Mouse (Mus musculus): ENCODE measurements around the gene Ciao2a. TPM values are rescaled to one million over a fixed set of nuclear protein-coding genes. Genes with fewer than 3 reads are reported as not detected.

Gene Ciao2a
- total RNA-seq (2021), result 10 to 100 TPM; 28.7 to 33.7 TPM
- long read RNA-seq, experiment 1, transcript Ciao2a-201 (5 exons, 1,240 nt), result major isoform, 29 of 36 reads
- long read RNA-seq, experiment 1, partial matches to known transcripts, result 0 of 36 reads
- long read RNA-seq, experiment 1, other reads (novel, unspliced or antisense), result 7 of 36 reads
- long read RNA-seq, experiment 2, transcript Ciao2a-201 (5 exons, 1,240 nt), result major isoform, 29 of 31 reads
- long read RNA-seq, experiment 2, partial matches to known transcripts, result 0 of 31 reads
- long read RNA-seq, experiment 2, other reads (novel, unspliced or antisense), result 2 of 31 reads

DNA sequence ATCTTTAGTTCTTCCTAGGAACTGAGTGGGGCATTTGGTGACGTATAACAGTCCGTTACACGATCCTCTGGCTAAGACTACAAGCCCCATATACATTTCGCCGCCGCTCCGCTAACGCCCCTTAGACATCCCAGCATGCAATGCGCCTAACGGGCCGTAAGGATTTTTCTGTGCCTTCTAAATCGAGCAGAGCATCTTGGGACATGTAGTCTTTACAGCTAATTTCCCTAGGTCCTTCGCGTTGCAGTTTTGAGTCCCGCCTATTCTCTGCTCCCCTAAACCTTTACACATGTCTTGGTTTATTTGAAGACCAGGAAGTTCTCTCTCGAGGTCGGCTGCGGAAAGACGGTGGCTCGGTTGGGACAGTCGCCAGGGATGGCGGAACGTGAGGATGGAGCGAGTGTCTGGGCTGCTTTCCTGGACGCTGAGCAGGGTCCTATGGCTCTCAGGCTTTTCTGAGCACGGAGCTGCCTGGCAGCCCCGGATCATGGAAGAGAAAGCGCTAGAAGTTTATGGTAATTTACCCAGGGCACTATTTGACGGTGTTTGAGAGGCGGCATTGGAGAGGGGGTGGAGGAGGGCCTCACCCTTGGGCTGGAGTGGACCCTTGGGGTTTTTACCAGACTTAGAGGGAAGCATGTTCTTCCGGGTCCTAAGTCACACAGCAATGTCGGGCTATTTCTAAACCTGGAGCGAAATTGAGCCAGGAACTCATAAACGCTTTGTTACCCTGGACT lies at the start of gene Ciao2a, which contains the start of gene Snx1:
Gene Ciao2a, plus strand, starts transcription at position 156 of the 737 bp plus-strand sequence.
Gene Snx1, minus strand, starts transcription at position 132 of the 737 bp plus-strand sequence.
- DNase-seq (ENCODE audit: low spot score in 2 of 2), result peak; percentile 94 to 95

DNA sequence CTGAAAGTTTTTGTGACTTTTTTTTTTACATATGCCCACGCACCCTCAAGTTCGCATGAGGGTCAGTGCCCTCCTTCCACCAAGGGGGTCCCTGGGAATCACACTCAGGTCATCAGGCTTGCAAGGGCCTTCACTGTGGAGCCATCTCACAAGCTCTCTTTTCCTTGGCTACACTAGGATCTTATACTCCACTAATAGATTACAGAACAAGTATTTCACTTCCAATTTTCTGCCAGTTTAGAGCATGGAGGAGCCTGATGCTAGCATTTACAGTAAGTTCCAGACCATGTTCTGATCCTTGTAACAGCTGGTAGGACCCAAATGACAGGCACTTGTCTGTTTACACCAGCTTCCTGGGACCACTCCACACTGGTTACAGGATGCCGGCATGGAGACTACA lies 48.3 kb upstream of the Ciao2a start:
- no peak for DNase-seq (ENCODE audit: low spot score in 2 of 2)

DNA sequence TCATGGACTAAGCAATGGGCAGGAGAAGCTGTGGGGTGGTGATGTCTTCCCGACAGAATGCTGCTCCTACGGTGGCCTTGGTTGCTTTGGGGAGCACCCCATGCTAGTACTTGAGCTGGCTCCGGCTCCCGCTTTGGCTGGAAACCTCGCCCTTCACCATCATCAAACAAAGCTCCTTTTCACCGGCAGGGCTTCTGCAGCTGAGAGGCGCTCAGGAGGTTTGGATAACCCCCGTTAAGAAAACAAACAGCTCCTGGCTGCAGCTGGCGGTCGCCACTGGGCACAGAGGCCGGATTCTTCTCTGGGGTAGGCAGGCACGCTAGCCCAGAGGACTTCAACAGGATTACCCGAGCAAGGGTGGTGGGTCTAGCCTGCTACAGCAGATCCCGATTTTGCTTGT lies 47.9 kb upstream of the Ciao2a start:
- DNase-seq (ENCODE audit: low spot score in 2 of 2), result no peak

DNA sequence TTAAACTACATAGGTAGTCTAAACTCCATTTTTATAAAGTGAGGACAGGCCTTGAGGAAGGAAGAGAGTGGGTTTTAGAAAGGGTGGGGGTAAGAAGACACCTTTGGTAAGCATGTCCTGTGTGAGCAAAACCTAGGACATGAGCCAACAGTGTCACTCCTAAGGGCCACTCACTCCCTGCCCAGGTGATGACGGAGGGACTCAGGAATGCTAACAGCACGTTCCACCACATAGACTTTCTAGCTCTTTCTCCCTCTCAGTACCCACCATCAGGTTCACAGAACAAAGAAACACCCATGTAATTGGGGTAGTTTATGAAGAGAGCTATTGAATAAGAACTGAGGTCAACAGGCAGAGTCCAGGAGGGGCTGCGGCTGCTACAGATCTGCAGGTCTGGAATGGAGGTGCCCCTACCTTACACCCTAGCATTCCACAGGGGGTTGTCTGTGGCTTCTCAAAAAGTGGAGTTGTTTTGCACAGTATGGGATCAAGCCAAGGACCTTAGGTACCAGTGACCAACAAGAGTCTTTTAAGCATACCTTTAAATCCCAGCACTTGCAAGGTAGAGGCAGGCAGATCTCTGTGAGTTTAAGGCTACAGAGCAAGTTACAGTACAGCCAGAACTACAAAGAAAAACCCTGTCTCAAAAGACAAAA lies 45.5 kb upstream of the Ciao2a start:
- no peak for DNase-seq (ENCODE audit: low spot score in 2 of 2)

DNA sequence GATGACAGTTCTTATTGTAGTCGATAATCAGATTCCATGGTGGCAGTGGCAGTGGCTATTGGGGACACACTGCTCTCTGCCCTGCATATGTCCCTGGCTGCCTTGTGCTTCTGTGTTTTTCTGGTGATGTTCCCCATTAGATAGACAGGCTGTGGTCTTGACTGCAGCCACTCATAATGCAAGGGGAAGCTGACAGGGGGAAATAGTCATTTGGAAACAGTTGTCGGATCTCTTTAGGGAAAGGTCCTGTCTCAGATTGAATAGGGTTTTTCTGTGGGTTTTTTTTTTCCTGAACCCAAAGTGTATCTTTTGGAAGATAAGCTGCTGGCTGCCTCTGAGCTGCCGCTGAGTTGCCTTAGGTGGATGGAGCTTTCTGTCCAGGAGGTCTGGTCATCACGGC lies 44.4 kb upstream of the Ciao2a start:
- no peak for DNase-seq (ENCODE audit: low spot score in 2 of 2)

DNA sequence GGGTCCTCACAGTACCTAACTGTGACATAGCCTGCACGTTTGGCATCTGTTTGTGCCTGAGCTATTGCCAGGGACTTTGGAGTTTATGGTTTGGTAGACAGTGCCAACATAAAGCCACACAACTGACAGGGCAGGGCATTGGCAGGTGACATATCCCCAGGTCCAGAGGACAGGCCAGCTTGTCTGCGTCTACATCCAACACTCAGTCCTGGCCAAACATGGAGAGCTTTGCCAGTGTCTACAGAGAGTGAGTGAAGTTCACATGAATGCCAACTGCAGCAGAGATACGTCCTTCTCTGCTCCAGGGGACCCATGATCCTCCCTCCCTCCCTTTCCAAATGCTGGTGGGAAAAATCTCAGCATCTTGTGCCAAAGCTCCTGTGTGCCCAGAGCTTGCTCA lies 42.2 kb upstream of the Ciao2a start:
- no peak for DNase-seq (ENCODE audit: low spot score in 2 of 2)

DNA sequence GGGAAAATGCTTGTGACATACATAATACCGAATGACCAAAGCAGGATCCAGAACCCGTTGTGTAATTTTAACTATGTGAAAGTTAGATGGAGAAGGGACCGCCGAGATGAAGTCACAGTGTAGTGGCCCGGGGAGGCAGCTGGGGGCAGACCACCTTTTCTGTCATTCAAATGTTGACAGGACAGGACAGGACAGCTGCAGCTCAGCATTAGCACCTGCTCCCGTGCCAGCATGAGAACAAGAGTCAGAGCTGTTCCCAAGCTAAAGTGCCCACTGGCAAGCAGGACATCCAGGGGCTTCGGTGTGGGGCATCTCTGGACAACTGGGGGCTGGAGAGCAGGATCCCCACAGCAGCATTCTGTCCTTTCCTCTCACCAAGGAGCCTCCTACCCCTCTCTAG lies 39.3 kb upstream of the Ciao2a start:
- DNase-seq (ENCODE audit: low spot score in 2 of 2), result no peak

DNA sequence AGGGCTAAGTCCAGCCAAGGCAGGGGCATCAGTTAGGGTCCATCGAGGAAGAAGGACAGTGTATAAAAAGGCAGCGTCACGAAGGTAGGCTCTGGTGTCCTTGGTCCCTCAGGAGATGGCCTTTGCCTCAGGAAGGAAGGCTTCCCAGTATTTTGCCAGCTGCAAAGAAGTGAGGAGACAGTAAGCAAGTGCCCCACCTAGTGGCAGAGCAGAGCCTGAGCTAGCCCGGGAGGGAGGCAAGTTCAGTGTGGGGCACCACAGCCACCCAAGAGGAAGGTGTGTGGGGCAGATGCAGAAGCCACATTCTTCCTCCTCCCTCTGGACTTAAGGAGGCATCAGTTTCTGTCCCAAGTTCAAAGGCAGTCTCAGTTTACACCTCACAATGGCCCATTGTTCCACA lies 38.0 kb upstream of the Ciao2a start:
- DNase-seq (ENCODE audit: low spot score in 2 of 2), result peak; percentile 47 to 72

DNA sequence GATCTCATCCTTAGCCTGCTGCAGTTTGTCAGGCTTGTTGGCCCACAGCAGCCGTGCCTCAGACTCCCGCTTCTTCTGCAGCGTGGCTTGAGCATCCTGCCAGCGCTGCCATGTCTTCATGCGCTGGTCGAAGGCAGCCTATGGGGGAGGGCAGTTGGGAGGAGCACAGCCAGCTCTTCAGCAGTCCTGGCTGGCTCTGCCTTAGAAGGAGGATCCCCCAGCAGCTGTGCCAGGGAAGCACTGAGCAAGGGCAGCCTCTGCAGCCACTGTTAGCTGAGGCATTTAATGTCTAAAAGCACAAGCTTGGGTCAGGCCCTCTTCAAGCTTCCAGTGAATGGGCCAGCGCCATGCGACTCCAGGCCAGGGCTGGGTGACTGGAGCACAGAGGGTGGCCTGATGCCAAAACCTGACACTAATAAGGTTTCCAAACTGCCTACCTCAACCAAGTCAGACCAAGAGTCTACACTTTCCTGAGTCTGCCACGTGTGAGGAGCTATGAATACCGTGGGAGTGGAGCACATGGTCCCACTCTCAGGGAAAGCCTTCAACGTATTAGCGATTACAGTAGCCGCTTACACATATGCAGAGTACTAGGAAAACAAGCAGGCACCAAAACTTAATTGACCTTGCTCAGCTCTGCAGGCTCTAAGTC lies 35.7 kb upstream of the Ciao2a start:
- no peak for DNase-seq (ENCODE audit: low spot score in 2 of 2)

DNA sequence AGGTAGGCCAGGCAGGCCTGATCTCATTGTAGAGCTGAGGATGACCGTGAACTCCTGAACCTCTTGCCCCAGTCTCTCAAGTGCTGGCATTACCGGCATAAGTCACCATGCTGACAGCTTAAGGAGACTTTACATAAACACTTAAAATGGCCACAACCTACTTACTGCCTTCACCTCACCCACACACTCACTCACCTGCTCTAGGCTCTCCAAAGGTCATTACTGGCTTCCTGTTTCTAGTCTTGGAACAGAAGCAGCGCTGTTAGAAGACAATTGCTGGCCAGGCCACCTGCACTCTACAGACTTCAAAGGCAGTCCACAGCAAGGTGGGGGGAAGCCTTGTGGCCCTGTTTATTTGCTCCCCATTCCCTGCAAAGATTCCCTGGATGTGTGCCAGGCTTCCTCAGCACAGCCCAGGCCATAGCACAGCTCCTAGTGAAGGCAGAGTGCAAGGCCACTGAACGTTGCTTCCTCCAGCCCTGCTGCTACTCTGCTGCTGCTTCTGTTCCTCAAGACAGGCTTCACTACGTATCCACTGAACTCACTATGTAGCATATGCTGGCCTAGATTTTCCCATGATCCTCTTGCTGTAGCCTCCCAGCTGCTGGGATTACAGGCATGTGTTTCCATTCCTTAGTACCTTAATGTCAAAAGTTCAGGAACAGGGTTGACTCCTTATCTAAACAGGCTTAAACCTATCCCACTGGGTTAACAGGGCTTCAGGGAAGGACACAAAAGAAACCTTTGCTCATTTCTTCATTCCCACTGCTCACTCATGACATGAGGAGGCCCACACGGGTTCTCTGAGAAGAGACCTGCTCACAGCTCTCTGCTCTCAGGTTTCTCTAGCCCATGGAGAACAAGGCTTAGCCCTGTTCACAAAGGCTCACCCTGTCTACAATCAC lies 34.8 kb upstream of the Ciao2a start:
- no peak for DNase-seq (ENCODE audit: low spot score in 2 of 2)

DNA sequence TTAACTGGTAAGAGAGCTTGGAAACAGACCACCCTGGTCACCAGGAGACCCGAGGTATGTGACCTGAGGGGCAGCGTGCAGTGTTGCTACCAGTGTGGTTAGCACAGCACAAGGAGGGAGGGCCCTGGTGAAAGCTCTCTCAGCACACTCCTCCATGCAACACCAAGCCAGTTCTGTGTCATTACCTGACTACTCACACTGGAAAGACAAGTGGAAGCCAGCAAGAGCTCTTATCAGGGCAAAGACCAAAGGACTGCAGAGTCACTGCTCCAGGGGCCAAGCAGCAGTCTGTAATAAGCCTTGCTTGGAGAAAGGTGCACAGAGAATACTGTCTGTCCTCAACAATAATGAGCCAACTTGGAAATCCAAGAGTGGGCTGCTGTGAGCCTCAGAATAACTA lies 33.7 kb upstream of the Ciao2a start:
- DNase-seq (ENCODE audit: low spot score in 2 of 2), result no peak

DNA sequence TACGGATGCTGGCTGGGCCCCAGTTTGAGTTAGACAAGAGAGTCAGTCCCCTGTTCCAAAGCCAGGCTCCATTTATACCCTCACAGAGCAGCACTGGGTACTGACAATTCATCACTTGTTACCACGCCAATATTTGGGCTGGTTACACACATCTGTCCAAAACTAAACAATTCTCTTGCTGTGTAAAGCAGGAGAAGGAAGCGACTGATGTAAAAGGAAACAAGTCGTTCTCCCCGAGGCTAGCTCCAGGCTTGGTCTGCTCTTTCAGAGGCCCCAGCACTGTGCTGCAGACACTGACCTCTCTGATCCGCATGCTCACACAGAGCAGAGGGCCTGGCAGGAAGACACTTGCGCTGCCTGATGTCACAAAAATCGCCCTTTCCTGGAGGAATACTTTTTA lies 24.8 kb upstream of the Ciao2a start:
- DNase-seq (ENCODE audit: low spot score in 2 of 2), result no peak

DNA sequence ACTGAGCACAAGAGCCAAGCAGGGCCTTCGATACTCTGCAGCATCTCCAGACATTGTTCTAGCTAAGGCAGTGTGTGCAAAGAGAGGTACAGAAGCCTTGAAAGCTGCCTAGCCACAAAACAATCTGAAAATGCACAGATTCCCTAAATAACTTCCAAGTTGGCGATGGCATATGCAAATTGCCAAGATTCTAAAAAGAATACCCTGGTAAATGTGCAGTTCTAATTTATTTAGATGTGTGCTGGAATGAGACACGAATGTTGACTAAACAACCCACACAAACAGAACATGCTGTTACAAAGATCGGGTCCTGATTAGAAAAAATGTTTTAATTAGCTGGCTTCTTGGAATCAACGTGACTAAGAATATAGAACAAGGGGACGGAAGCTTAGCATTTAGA lies 23.7 kb upstream of the Ciao2a start:
- no peak for DNase-seq (ENCODE audit: low spot score in 2 of 2)

DNA sequence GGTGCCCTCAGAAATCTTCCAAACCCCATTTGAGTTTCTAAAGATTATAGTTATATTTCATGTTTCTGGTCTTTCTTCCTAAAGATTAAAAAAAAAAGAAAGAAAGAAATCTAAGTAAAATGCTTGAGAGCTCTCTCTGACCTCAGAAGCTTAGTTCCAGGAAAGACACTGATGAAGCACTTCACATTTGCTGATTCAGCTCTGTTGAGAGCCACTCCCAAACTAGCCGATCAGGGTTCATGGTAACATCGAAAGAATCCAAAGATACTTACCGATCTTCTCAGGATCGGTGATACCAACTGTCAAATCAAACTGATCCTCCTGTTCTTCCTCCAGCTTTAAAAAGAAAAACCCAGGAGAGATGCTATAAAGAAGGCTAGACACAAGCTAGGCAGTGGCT lies 21.8 kb upstream of the Ciao2a start:
- DNase-seq (ENCODE audit: low spot score in 2 of 2), result no peak

DNA sequence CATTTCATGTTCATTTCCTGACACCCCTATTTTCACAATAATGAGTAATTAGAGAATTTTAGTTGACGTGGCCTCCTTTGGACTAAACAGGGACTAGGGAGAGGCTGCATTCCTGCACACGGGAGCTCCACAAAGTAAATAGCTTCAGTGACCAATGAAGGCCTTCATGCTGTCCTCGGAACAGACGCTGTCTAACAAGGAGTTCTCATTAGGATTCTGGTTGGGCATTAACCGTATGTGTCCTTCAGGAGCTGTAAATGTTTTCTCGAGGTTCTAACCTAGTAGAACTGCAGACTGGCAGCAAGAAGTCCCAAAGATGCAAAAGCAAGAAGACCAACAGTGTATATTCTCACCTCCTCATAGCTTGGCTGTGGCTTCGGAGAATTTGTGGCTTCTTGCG lies 21.2 kb upstream of the Ciao2a start:
- no peak for DNase-seq (ENCODE audit: low spot score in 2 of 2)

DNA sequence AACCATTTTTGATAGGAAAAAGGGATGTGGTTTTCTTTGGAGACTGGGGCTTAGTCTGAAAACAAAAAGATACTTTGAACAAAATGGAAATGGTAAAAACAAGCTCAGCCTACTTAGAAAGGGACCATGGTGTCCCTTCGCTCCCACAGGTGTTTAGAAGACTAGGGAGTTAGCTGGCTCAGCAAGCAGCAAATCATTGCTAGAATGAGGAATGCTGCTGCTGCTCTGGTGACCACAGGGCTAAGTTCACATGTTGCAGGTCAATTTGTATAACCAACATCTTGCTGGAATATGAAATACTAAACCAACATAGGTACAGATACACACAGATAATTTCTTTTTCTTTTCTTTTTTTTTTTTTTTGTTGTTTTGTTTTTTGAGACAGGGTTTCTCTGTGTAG lies 16.8 kb upstream of the Ciao2a start:
- no peak for DNase-seq (ENCODE audit: low spot score in 2 of 2)

DNA sequence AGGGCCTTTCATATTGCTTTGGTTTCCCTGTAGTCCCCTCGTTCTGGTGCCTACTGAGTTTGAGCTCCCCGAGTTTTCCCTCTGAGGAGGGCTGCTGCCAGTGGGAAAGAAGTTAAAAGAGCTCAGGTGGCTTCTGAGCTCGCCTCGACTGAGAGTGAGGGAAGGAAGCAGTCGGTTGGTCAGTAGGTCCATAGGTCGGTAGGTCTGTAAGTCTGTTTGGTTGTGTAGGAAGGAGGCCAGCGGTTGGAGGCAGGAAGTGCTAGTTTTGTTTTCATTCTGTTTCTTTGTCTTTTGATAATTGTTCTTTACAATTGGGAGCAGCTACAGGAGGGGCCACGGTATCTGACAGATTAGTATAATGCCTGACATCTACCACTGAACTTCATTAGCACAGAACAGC lies 16.3 kb upstream of the Ciao2a start:
- no peak for DNase-seq (ENCODE audit: low spot score in 2 of 2)

DNA sequence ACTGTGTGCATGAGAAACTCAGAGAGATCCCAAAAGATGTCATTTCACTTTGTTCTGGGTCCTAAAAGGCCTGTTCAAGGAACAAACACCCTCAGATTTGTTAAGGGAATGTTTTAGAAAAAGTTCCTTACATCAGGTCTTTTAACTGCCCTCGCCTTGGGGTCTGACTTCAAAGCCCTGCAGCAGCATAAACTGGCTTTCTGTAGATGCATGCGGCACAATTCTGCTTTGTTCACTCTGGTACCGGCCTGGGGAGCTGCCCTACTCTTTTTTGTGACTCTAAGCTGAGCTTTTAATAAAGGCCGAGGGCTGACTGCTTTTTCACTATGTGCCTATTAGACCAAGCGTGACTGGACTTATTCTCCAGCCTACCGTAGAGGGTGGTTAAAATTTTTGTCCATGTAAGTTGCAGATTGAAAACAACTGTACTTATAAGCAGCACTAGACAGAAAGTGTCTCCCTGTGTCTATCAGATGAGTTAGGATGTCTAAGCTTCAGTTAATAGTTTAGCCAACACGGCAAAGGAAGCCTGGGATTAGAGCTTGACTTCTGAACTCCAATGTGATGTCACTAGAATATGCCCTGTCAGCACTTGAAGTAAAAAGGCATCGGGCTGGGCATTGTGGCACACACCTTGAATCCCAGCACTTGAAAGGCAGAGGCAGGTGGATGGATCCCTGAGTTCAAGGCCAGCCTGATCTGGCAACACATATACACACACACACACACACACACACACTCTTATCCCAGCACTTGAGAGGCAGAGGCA lies 15.6 kb upstream of the Ciao2a start:
- no peak for DNase-seq (ENCODE audit: low spot score in 2 of 2)

DNA sequence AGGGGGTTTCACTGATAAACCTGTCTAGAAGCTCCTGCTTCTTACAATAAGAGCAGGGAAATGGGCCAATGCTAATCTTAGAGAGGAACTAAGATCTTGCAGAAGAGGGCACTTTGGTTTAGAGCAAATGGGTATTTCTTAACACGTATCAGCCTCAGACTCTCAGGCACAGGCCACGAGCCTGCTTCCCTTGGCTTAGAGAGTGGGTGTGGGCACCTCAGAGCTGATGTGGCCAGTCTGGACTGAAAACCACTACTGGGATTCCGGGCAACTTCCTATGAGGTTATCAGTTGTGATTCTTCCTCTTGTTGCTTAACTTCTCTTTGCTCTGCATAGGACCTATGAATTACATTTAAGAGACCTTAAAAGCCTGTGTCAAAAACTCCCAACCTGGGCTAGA lies 12.1 kb upstream of the Ciao2a start:
- DNase-seq (ENCODE audit: low spot score in 2 of 2), result no peak

DNA sequence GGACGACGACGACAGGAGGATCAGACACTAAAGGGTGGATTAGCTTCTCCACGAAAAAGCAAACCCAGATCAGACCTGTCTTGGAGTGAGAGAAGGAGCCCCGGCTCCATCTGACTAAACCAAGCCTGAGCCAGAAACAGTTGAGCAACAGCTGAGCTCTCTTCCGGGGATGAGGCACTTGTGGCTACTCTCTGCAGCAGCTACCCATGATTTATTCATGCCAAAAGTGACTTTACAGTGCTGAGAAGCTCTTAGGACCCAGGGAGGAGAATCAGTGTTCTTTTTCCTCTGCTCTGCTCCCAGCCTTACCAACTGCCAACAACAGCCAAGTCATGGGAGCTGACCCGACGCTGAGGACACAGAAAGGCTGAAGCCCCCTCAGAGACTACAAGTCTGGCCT lies 9.5 kb upstream of the Ciao2a start:
- DNase-seq (ENCODE audit: low spot score in 2 of 2), result no peak
